Mouse (Mus musculus): ENCODE measurements at regions not wholly inside any gene's neighbourhood (a gene's known extent, or its start where the extent isn't known, plus 50 kb on each side); places are given as distances from the start of the nearest gene placed in this dataset.

DNA sequence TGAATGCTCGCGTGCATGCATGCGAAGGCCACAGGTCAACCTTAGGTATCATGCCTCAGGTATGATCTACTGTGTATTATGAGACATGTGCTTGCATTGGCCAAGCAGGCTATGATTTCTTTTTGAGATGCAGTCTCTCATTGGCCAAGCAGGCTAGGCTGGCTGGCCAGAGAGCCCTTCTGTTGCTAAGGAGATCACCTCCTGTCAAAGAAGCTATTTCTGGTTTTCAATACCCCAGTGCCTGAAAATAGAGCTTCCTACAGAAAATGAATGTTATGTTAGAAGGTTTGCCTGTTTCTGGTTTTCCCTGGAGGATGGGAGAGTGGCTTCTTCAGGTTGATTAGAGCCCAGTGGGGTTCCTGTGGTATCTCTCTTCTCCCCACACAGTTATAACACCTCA lies 1474.3 kb upstream of the Gm6569 start:
- Histone ChIP-seq H3K27me3 (ENCODE audit: control insufficient read depth, insufficient read depth, low read length) (no peaks in the 10 kb centered on the region), H3K9ac (ENCODE audit: low read length) (no peak overlapping the region), H3K27ac (replicated peaks; ENCODE audit: low read depth, low read length) (no peak overlapping the region), H3K4me2 (ENCODE audit: low read depth, severe bottlenecking) (no peak overlapping the region), H3K36me3 (ENCODE audit: control insufficient read depth, insufficient read depth, low read length) (no peaks in the 10 kb centered on the region), H3K4me1 (ENCODE audit: control insufficient read depth, insufficient read depth, low read length) (no peaks in the 10 kb centered on the region), H3K4me3 (ENCODE audit: low read depth, low read length) (no peak overlapping the region), H3K9me3 (ENCODE audit: control insufficient read depth, low read length) (no peaks in the 10 kb centered on the region)
- ATAC-seq (ENCODE audit: insufficient number of reproducible peaks, low FRiP score, low TSS enrichment, low read depth), result no peak
- 93% methylated on average over 3 of the region's 3 CpGs for WGBS
- no peak for DNase-seq (ENCODE audit: low spot score)

DNA sequence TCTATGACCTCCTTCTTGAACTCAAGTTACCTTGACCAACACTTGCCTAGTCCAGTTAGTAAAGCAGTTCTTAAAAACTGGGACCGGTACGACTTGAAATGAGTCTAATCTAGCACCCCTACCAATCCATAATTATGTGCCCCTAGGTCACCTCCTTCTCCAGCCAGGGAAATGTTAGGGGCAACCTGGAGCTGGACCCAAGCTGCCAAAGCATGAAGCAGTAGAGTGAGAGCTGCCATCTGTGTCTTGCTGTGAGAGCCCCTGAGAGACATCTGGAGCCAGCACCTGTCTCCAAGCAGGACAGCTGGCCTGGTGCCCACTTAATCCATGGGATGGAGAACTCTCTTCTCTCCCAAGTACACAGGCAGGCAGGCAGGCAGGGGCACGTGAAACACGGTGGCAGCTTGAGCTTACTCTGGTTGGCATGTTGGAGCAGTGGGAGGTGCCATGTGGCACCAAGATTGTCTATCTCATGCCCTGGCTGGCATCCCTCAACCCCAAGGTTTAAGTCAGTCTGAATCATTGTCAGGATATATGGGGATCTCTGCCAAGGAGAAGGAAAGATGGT lies 1473.8 kb upstream of the Gm6569 start:
- no peak overlapping the region for H3K4me3 ChIP-seq (ENCODE audit: low read depth, low read length)
- ATAC-seq (ENCODE audit: insufficient number of reproducible peaks, low FRiP score, low TSS enrichment, low read depth) (no peak), DNase-seq (ENCODE audit: low spot score) (no peak)
- H3K4me1 ChIP-seq (ENCODE audit: control insufficient read depth, insufficient read depth, low read length), result no peaks in the 10 kb centered on the region
- no peak overlapping the region for H3K27ac ChIP-seq (replicated peaks; ENCODE audit: low read depth, low read length)
- no peak overlapping the region for H3K4me2 ChIP-seq (ENCODE audit: low read depth, severe bottlenecking)
- no peaks in the 10 kb centered on the region for H3K36me3 ChIP-seq (ENCODE audit: control insufficient read depth, insufficient read depth, low read length)
- H3K9ac ChIP-seq (ENCODE audit: low read length), result no peak overlapping the region
- H3K9me3 ChIP-seq (ENCODE audit: control insufficient read depth, low read length), result no peaks in the 10 kb centered on the region
- 94% methylated on average over 4 of the region's 4 CpGs for WGBS
- no peaks in the 10 kb centered on the region for H3K27me3 ChIP-seq (ENCODE audit: control insufficient read depth, insufficient read depth, low read length)

DNA sequence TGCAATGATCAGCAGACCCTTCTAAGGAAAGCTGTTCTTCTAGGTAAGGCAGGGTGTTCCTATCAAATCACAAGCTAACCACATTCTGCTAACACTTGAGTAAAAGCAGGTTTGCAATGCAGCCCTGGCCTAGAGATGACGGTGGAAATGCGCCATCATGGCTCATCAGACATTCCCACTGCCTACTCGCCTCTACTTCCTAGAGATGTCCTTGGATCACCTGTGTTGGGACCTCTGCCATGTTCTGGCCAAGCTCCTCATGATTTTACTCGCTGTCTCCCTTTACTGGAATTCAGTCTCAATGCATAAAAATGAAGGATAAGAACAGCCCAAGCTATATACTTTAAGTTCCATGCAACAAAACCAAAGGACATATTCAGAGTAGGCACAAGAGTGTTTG lies 1461.3 kb upstream of the Gm6569 start:
- H3K36me3 ChIP-seq (ENCODE audit: control insufficient read depth, insufficient read depth, low read length), result no peaks in the 10 kb centered on the region
- ATAC-seq (ENCODE audit: insufficient number of reproducible peaks, low FRiP score, low TSS enrichment, low read depth), result no peak
- H3K27ac ChIP-seq (replicated peaks; ENCODE audit: low read depth, low read length), result no peak overlapping the region
- no peak overlapping the region for H3K4me3 ChIP-seq (ENCODE audit: low read depth, low read length)
- H3K9ac ChIP-seq (ENCODE audit: low read length), result no peak overlapping the region
- no peak for DNase-seq (ENCODE audit: low spot score)
- WGBS, result 84% methylated on average over 4 of the region's 4 CpGs
- H3K27me3 ChIP-seq (ENCODE audit: control insufficient read depth, insufficient read depth, low read length), result no peaks in the 10 kb centered on the region
- no peaks in the 10 kb centered on the region for H3K4me1 ChIP-seq (ENCODE audit: control insufficient read depth, insufficient read depth, low read length)
- no peaks in the 10 kb centered on the region for H3K9me3 ChIP-seq (ENCODE audit: control insufficient read depth, low read length)
- H3K4me2 ChIP-seq (ENCODE audit: low read depth, severe bottlenecking), result no peak overlapping the region

DNA sequence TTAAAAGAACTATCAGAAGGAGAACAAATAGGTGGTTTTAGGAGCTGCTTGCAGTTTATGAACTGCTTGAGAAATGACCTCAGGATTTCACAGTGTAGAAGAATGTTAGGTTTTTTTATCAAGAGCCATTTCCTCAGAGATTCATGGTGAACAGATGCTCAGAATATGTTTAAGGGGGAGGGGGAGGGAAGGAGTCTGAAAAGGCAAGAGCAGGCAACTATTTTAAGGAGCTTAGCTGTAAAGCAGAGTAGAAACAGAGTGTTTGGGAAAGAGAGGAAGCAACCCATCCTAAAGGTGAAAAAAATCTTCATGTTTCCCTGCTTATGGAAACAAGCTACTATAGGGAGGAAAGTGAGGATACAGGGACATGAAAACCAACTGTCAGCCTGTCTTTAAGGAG lies 1457.2 kb upstream of the Gm6569 start:
- Histone ChIP-seq H3K27ac (replicated peaks; ENCODE audit: low read depth, low read length) (no peak overlapping the region), H3K9ac (ENCODE audit: low read length) (no peak overlapping the region), H3K4me3 (ENCODE audit: low read depth, low read length) (no peak overlapping the region), H3K9me3 (ENCODE audit: control insufficient read depth, low read length) (no peaks in the 10 kb centered on the region), H3K36me3 (ENCODE audit: control insufficient read depth, insufficient read depth, low read length) (no peaks in the 10 kb centered on the region), H3K4me1 (ENCODE audit: control insufficient read depth, insufficient read depth, low read length) (no peaks in the 10 kb centered on the region), H3K4me2 (ENCODE audit: low read depth, severe bottlenecking) (no peak overlapping the region), H3K27me3 (ENCODE audit: control insufficient read depth, insufficient read depth, low read length) (no peaks in the 10 kb centered on the region)
- ATAC-seq (ENCODE audit: insufficient number of reproducible peaks, low FRiP score, low TSS enrichment, low read depth), result no peak
- no peak for DNase-seq (ENCODE audit: low spot score)

DNA sequence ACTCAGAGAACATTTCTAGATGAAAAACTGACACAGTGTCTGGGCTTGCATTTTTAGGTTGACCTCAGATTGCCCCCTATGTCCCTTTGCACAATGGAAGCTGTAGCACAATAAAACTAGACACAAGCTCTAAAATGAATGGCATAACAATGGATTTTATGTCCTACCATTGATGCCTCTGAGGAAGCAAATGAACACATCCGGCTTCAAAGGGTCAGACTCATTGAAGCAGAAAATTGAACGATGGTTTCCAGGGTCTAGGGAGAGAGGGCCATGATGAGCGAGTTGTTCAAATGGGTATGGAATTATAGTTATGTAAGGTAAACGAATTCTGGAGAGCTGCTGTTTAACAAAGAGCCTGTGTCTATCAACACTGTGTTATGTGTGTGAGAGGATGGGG lies 1455.1 kb upstream of the Gm6569 start:
- Histone ChIP-seq H3K9ac (ENCODE audit: low read length) (no peak overlapping the region), H3K4me2 (ENCODE audit: low read depth, severe bottlenecking) (no peak overlapping the region), H3K4me3 (ENCODE audit: low read depth, low read length) (no peak overlapping the region), H3K4me1 (ENCODE audit: control insufficient read depth, insufficient read depth, low read length) (no peaks in the 10 kb centered on the region), H3K27ac (replicated peaks; ENCODE audit: low read depth, low read length) (no peak overlapping the region), H3K27me3 (ENCODE audit: control insufficient read depth, insufficient read depth, low read length) (no peaks in the 10 kb centered on the region), H3K9me3 (ENCODE audit: control insufficient read depth, low read length) (no peaks in the 10 kb centered on the region), H3K36me3 (ENCODE audit: control insufficient read depth, insufficient read depth, low read length) (no peaks in the 10 kb centered on the region)
- no peak for DNase-seq (ENCODE audit: low spot score)
- 79% methylated on average over 4 of the region's 4 CpGs for WGBS
- ATAC-seq (ENCODE audit: insufficient number of reproducible peaks, low FRiP score, low TSS enrichment, low read depth), result no peak

DNA sequence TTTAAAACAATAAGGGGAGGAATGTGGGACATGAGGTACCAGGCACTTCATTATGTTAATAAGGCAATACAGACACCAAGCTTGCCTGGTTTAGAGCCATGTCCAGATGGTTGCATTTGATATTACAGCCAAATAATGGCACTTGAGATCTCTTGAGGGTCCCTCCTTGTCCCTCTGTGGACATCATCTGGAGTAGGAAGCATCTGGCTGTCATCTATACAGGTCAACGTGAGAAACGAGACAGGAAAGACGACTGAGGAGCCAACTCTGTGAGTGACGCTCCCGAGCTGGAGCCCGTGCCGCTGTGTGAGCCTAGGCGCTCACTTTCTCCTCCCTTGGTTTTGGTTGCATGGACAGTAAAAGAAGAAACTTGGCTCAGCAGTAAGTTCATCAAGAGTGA lies 1453.2 kb upstream of the Gm6569 start:
- Histone ChIP-seq H3K4me1 (ENCODE audit: control insufficient read depth, insufficient read depth, low read length) (no peaks in the 10 kb centered on the region), H3K27ac (replicated peaks; ENCODE audit: low read depth, low read length) (no peak overlapping the region), H3K9me3 (ENCODE audit: control insufficient read depth, low read length) (no peaks in the 10 kb centered on the region), H3K27me3 (ENCODE audit: control insufficient read depth, insufficient read depth, low read length) (no peaks in the 10 kb centered on the region), H3K9ac (ENCODE audit: low read length) (no peak overlapping the region), H3K36me3 (ENCODE audit: control insufficient read depth, insufficient read depth, low read length) (no peaks in the 10 kb centered on the region), H3K4me2 (ENCODE audit: low read depth, severe bottlenecking) (no peak overlapping the region), H3K4me3 (ENCODE audit: low read depth, low read length) (no peak overlapping the region)
- DNase-seq (ENCODE audit: low spot score), result no peak
- 89% methylated on average over 8 of the region's 8 CpGs for WGBS
- no peak for ATAC-seq (ENCODE audit: insufficient number of reproducible peaks, low FRiP score, low TSS enrichment, low read depth)

DNA sequence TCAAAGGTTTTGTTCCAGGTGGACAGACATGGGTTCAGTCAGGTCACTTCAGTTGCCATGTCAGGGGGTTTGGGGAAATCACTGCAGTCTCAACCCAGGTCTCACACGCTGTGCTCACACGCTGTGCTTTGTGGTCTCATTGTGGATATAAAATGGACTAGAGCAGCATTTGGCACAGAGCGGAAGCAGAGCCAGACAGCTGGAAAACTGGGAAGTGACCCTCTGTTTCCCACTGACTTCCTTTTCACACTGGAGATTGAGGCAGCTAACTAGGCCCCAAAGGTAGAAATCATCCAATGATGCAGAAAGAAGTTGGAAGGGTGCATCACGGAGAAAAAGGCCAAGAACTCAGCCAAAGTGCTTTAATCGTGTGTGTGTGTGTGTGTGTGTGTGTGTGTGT lies 1452.6 kb upstream of the Gm6569 start:
- no peak for ATAC-seq (ENCODE audit: insufficient number of reproducible peaks, low FRiP score, low TSS enrichment, low read depth)
- Histone ChIP-seq H3K4me1 (ENCODE audit: control insufficient read depth, insufficient read depth, low read length) (no peaks in the 10 kb centered on the region), H3K27ac (replicated peaks; ENCODE audit: low read depth, low read length) (no peak overlapping the region), H3K36me3 (ENCODE audit: control insufficient read depth, insufficient read depth, low read length) (no peaks in the 10 kb centered on the region), H3K9ac (ENCODE audit: low read length) (no peak overlapping the region), H3K27me3 (ENCODE audit: control insufficient read depth, insufficient read depth, low read length) (no peaks in the 10 kb centered on the region), H3K4me2 (ENCODE audit: low read depth, severe bottlenecking) (no peak overlapping the region), H3K4me3 (ENCODE audit: low read depth, low read length) (no peak overlapping the region), H3K9me3 (ENCODE audit: control insufficient read depth, low read length) (no peaks in the 10 kb centered on the region)
- WGBS, result 88% methylated on average over 5 of the region's 5 CpGs
- no peak for DNase-seq (ENCODE audit: low spot score)

DNA sequence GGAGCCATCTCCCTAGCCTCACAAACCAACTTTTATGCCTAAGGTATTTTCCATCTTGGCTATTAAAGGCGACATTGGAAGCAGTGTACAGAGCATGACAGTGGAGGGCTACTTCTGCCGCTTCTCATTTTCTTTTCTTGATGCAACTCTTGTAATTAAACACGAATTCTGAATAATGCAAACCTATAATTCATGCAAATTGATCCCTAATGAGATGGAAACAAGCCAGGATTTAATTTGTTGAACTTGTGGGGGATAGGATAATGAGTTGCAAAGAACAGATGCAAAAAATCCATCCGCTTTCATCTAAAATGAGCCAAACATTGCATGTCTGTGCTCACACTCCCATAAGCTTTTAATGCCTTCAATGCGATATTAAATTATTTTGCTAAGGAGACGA lies 1451.8 kb upstream of the Gm6569 start:
- Histone ChIP-seq H3K27me3 (ENCODE audit: control insufficient read depth, insufficient read depth, low read length) (no peaks in the 10 kb centered on the region), H3K36me3 (ENCODE audit: control insufficient read depth, insufficient read depth, low read length) (no peaks in the 10 kb centered on the region), H3K4me2 (ENCODE audit: low read depth, severe bottlenecking) (no peak overlapping the region), H3K27ac (replicated peaks; ENCODE audit: low read depth, low read length) (no peak overlapping the region), H3K4me3 (ENCODE audit: low read depth, low read length) (no peak overlapping the region), H3K9ac (ENCODE audit: low read length) (no peak overlapping the region), H3K9me3 (ENCODE audit: control insufficient read depth, low read length) (no peaks in the 10 kb centered on the region), H3K4me1 (ENCODE audit: control insufficient read depth, insufficient read depth, low read length) (no peaks in the 10 kb centered on the region)
- WGBS, result 89% methylated on average over 6 of the region's 6 CpGs
- no peak for ATAC-seq (ENCODE audit: insufficient number of reproducible peaks, low FRiP score, low TSS enrichment, low read depth)
- DNase-seq (ENCODE audit: low spot score), result no peak

DNA sequence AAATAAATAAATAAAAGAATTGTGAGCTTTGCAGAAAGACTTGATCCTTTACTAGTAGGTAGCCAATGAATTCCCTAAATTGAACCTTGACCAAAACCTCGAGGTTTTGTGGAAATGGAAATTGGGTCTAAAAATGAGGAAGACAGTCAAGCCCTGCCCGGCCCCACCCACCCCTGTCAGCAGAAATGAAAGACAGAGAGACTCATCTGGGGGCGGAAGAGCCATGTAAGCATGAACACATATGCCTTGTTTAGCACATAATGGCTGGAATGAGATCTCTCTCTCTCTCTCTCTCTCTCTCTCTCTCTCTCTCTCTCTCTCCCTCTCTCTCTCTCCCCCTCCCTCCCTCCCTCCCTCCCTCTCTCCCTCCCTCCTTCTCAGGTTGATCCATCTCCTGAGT lies 1451.3 kb upstream of the Gm6569 start:
- H3K27me3 ChIP-seq (ENCODE audit: control insufficient read depth, insufficient read depth, low read length), result no peaks in the 10 kb centered on the region
- no peak overlapping the region for H3K9ac ChIP-seq (ENCODE audit: low read length)
- ATAC-seq (ENCODE audit: insufficient number of reproducible peaks, low FRiP score, low TSS enrichment, low read depth) (no peak), DNase-seq (ENCODE audit: low spot score) (no peak)
- 79% methylated on average over 3 of the region's 3 CpGs for WGBS
- H3K36me3 ChIP-seq (ENCODE audit: control insufficient read depth, insufficient read depth, low read length), result no peaks in the 10 kb centered on the region
- H3K4me3 ChIP-seq (ENCODE audit: low read depth, low read length), result no peak overlapping the region
- no peak overlapping the region for H3K27ac ChIP-seq (replicated peaks; ENCODE audit: low read depth, low read length)
- H3K4me2 ChIP-seq (ENCODE audit: low read depth, severe bottlenecking), result no peak overlapping the region
- no peaks in the 10 kb centered on the region for H3K4me1 ChIP-seq (ENCODE audit: control insufficient read depth, insufficient read depth, low read length)
- H3K9me3 ChIP-seq (ENCODE audit: control insufficient read depth, low read length), result no peaks in the 10 kb centered on the region

Data from limb, embryonic 11.5 days (tissue).